Mouse (Mus musculus) forebrain, embryonic 11.5 days (tissue): ENCODE results near the gene Itga10. TPM values are rescaled to one million over a fixed set of nuclear protein-coding genes. Genes with fewer than 3 reads are reported as not detected.
"Not testable (repeated sequence)": the region's sequence is repeated elsewhere in the genome, so short reads cannot be mapped to it uniquely, and the experiment has no call there.

ENCODE experiments used
- ATAC-seq: fragments of 200-750 bp; cut with Nextera tagmentation; replicated peaks from 2 replicates; pipeline ENCODE4 v1.8.0; 2017; ENCODE audit warnings: moderate TSS enrichment; ENCODE audit not compliant: low FRiP score
- DNase-seq: peaks from one replicate; pipeline ENCODE4 v3.0.0-alpha.2; 2017; ENCODE audit warnings: low spot score
- H3K27ac ChIP-seq: fragments of 300-500 bp; sonication (generic); 2 replicates; pipeline ENCODE4 v1.5.1; 2014; ENCODE audit warnings: low read depth, low read length
- H3K27me3 ChIP-seq: fragments of 300-500 bp; sonication (generic); 2 replicates; pipeline ENCODE4 v1.6.1; 2014; ENCODE audit warnings: mild to moderate bottlenecking, low read length, mixed read lengths; ENCODE audit not compliant: control insufficient read depth, insufficient read depth
- H3K36me3 ChIP-seq: fragments of 300-500 bp; sonication (generic); 2 replicates; pipeline ENCODE4 v1.6.1; 2014; ENCODE audit warnings: mild to moderate bottlenecking, low read length, moderate library complexity, mixed read lengths; ENCODE audit not compliant: control insufficient read depth, insufficient read depth
- H3K4me1 ChIP-seq: fragments of 300-500 bp; sonication (generic); replicated peaks from 2 replicates; pipeline ENCODE4 v1.6.1; 2014; ENCODE audit warnings: low read length, mixed read lengths; ENCODE audit not compliant: control insufficient read depth, insufficient read depth
- H3K4me2 ChIP-seq: fragments of 300-500 bp; sonication (generic); 2 replicates; pipeline ENCODE4 v1.6.1; 2014; ENCODE audit warnings: low read depth, mild to moderate bottlenecking, low read length, moderate library complexity, mixed read lengths; ENCODE audit not compliant: severe bottlenecking
- H3K4me3 ChIP-seq: fragments of 300-500 bp; sonication (generic); 2 replicates; pipeline ENCODE4 v1.5.1; 2014; ENCODE audit warnings: low read depth, low read length
- H3K9ac ChIP-seq: fragments of 300-500 bp; sonication (generic); 2 replicates; pipeline ENCODE4 v1.6.1; 2014; ENCODE audit warnings: low read length
- H3K9me3 ChIP-seq: fragments of 300-500 bp; sonication (generic); 2 replicates; pipeline ENCODE4 v1.6.1; 2016; ENCODE audit warnings: low read length, mixed read lengths; ENCODE audit not compliant: control insufficient read depth
- WGBS: fragments of 180-500 bp; shearing (Covaris S2); extraction: QIAGEN DNeasy Blood & Tissue Kit; methylation state at CpG from one replicate; pipeline ENCODE4 v1.1.7; 2014; 5-methylcytosine and 5-hydroxymethylcytosine counted together
- polyA plus RNA-seq: library from polyadenylated mRNA; unstranded; fragments of >200 nt; fragmentation: Nextera tagmentation; extraction: Ambion mirVana; gene quantifications from 2 replicates; pipeline ENCODE4 v1.2.1, GENCODE M21; 2014

Gene Itga10
- polyA plus RNA-seq, 1 experiment from 2014 or later, result 0.87 TPM

DNA sequence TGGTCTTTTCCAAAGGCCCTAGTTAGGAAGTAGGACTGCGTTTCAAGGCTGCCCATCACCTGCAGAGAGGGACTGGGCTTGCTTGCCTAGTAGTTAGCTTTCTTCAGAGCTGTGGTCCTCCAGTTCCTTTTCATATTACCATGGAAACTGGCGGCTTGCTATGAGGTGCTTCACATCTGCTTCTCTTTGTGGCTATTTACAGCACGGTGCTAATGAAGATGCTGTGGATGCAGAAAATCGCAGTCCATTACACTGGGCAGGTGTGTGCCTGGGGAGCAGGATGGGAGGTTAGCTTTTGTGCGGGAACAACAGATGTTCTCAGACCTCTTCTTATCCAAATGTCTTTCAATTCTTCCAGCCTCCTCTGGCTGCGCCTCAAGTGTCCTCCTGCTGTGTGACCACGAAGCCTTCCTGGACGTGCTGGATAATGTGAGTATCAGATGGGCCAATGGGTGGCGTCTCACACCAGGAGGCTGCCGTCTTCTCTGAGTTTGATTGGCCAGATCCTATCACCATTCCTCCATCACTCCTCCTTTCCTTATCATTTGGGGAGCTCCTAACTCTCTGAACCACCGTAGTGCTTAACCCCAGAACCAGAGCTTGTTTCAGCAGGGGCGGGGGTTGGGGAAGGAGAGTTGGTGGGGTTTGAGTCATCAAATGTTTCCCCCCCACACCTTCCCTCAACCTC lies 35.0 kb downstream of the Itga10 start:
- Histone ChIP-seq H3K27ac (no peak overlapping the region), H3K4me1 (no peaks in the 10 kb centered on the region; the same call in 1 of the 2 replicates), H3K4me2 (no peak overlapping the region), H3K9ac (no peak overlapping the region), H3K36me3 (no peaks in the 10 kb centered on the region), H3K9me3 (no peaks in the 10 kb centered on the region), H3K27me3 (peaks cover 6% of the 10 kb centered on the region), H3K4me3 (no peak overlapping the region)
- WGBS, result 14% methylated on average over 12 of the region's 12 CpGs
- DNase-seq (no peak), ATAC-seq (no peak)

GRCm38 (mm10) chr3:96683496-96683895 lies 38.1 kb downstream of the Itga10 start:
- Histone ChIP-seq H3K9me3 (no peaks in the 10 kb centered on the region), H3K4me2 (no peak overlapping the region), H3K36me3 (no peaks in the 10 kb centered on the region), H3K4me3 (no peak overlapping the region), H3K9ac (no peak overlapping the region), H3K4me1 (no peaks in the 10 kb centered on the region; the same call in 1 of the 2 replicates), H3K27me3 (peaks cover 6% of the 10 kb centered on the region), H3K27ac (no peak overlapping the region)
- DNase-seq (no peak), ATAC-seq (no peak)
- WGBS, result 89% methylated on average over 3 of the region's 3 CpGs

DNA sequence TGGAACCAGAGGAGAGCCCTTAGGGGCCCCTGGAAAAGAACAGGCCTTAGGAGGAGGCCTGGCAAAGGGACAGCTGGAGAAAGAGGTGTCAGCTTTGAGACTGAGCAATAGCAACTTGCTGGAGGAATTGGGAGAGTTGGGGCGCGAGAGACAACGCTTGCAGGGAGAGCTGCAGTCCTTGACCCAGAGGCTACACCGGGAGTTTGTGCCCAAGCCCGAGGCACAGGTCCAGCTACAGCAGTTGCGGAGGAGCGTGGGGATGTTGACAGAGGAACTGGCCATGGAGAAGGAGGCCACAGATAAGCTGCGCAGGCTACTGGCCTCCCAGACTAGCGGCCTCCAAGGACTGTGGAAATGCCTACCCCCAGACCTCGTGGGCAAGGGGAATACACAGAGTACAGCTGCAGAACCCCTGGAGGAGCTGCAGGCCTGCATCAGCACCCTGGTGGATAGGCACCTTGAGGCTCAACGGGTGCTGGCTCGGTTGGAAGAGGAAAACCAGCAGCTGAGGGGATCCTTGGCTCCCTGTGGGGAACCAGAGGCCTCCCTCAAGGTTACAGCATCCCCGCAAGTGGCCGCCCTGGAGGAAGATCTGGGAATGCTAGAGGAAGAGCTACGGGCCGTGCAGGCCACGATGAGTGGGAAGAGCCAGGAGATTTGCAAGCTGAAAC lies 38.9 kb downstream of the Itga10 start:
- H3K36me3 ChIP-seq, result no peaks in the 10 kb centered on the region
- no peaks in the 10 kb centered on the region; the same call in 1 of the 2 replicates for H3K4me1 ChIP-seq
- ATAC-seq (no peak), DNase-seq (no peak)
- H3K4me3 ChIP-seq, result no peak overlapping the region
- H3K9ac ChIP-seq, result peak overlapping the region; percentile 24; the same call in 1 of the 2 replicates
- H3K27ac ChIP-seq, result no peak overlapping the region
- H3K4me2 ChIP-seq, result peak overlapping the region; percentile 16
- H3K9me3 ChIP-seq, result no peaks in the 10 kb centered on the region
- H3K27me3 ChIP-seq, result peaks cover 6% of the 10 kb centered on the region
- 58% methylated on average over 17 of the region's 17 CpGs for WGBS

DNA sequence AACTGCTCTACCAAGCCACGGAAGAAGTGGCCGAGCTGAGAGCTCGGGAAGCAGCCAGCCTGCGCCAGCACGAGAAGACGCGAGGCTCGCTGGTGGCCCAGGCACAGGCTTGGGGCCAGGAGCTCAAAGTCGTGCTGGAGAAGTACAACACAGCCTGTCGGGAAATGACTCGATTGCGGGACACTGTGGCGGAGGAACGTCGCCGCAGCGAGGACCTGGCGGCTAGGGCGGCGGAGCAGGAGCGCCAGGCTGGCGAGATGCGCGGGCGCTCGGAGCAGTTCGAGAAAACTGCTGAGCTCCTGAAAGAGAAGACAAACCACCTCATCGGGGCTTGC lies 39.4 kb downstream of the Itga10 start:
- Histone ChIP-seq H3K4me1 (no peaks in the 10 kb centered on the region; the same call in 1 of the 2 replicates), H3K4me3 (no peak overlapping the region), H3K4me2 (peak overlapping the region; percentile 16), H3K9ac (peak overlapping the region; percentile 24; the same call in 1 of the 2 replicates), H3K36me3 (no peaks in the 10 kb centered on the region), H3K9me3 (no peaks in the 10 kb centered on the region), H3K27me3 (peaks cover 6% of the 10 kb centered on the region), H3K27ac (no peak overlapping the region)
- 47% methylated on average over 28 of the region's 28 CpGs for WGBS
- no peak for DNase-seq
- no peak for ATAC-seq

- H3K9me3 ChIP-seq, H3K36me3 ChIP-seq, H3K4me2 ChIP-seq, DNase-seq, H3K4me1 ChIP-seq, H3K9ac ChIP-seq, H3K4me3 ChIP-seq, H3K27me3 ChIP-seq, ATAC-seq, H3K27ac ChIP-seq: not testable (repeated sequence)
- whole genome bisulfite sequencing, result 95% methylated on average over 5 of the region's 5 CpGs
These were observed 40.7 kb downstream of the Itga10 start for GRCm38 (mm10) chr3:96686057-96686456.

DNA sequence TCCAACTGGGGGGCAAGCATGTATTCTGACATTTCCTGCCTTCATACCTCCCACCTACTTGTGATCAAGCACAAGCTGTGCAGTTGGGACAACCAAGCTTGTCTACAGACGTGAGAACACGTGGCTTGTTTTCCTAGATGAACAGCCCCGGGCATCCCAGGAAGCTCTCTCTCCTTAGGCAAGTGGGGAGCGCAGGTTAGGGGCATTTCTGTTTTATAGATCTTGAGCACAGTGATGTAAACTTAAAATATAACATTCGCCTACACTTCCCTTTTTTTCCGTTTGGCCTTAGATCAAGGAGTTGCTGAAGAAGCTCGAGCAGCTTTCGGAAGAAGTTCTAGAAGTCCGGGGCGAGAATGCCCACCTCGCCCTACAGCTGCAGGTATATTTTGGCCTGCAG lies 43.5 kb downstream of the Itga10 start:
- 89% methylated on average over 11 of the region's 11 CpGs for WGBS
- ATAC-seq (no peak), DNase-seq (no peak)
- H3K9me3 ChIP-seq, result no peaks in the 10 kb centered on the region
- H3K4me1 ChIP-seq, result no peaks in the 10 kb centered on the region
- H3K27me3 ChIP-seq, result no peaks in the 10 kb centered on the region
- H3K4me3 ChIP-seq, result no peak overlapping the region
- no peak overlapping the region for H3K27ac ChIP-seq
- H3K9ac ChIP-seq, result no peak overlapping the region
- H3K4me2 ChIP-seq, result no peak overlapping the region
- no peaks in the 10 kb centered on the region for H3K36me3 ChIP-seq

DNA sequence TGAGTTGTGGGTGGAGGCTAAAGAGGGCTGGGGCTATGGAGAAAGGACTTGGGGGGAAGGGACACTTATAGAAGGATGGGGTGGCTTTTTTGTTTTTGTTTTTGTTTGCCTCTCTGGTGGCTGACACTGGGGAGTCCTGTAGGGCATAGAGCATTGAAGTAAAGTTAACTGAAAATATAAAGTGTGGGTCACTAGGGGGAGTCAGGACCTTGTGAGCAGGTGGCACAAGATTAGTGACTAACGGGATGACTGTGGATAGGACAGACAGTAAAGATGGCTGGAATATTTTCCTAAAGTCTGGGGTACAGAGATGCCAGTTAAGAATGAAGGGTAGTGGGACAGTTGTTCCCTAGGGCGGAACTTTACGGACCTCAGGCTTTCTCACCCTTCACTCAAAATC lies 44.9 kb downstream of the Itga10 start:
- Histone ChIP-seq H3K4me3 (no peak overlapping the region), H3K36me3 (no peaks in the 10 kb centered on the region), H3K4me2 (no peak overlapping the region), H3K4me1 (no peaks in the 10 kb centered on the region), H3K9ac (no peak overlapping the region), H3K27me3 (no peaks in the 10 kb centered on the region), H3K9me3 (no peaks in the 10 kb centered on the region), H3K27ac (no peak overlapping the region)
- DNase-seq, result no peak
- WGBS, result 44% methylated on average over 3 of the region's 3 CpGs
- no peak for ATAC-seq

- Histone ChIP-seq H3K9ac (no peak overlapping the region), H3K9me3 (no peaks in the 10 kb centered on the region), H3K4me1 (no peaks in the 10 kb centered on the region), H3K27ac (no peak overlapping the region), H3K4me3 (no peak overlapping the region), H3K27me3 (no peaks in the 10 kb centered on the region), H3K4me2 (no peak overlapping the region), H3K36me3 (no peaks in the 10 kb centered on the region)
- DNase-seq (peak; percentile 66), ATAC-seq (no peak)
- WGBS, result 9% methylated on average over 3 of the region's 3 CpGs
These were observed 47.1 kb downstream of the Itga10 start for GRCm38 (mm10) chr3:96692506-96692905.

DNA sequence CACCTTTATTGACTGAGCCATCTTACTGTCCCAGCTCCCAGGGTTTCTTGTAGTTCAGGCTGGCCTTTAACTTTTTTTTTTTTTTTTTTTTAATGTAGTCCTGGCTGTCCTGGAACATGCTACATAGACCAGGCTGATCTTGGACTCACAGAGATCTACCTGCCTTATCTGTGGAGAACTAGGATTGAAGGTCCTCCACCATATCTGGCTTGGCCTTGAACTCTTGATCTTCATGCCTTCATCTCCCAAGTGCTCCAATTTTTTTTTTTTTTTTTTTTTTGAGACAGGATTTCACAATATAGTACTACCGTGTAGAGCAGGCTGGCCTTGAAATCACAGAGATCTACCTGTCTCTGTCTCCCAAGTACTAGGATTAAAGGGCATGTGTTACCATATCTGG lies 48.2 kb downstream of the Itga10 start:
- Histone ChIP-seq H3K4me2 (no peak overlapping the region), H3K27me3 (no peaks in the 10 kb centered on the region), H3K27ac (no peak overlapping the region), H3K9ac (no peak overlapping the region), H3K4me3 (no peak overlapping the region), H3K4me1 (no peaks in the 10 kb centered on the region), H3K9me3 (no peaks in the 10 kb centered on the region), H3K36me3 (no peaks in the 10 kb centered on the region)
- no peak for ATAC-seq
- DNase-seq, result no peak
- 87% methylated on average over 1 of the region's 1 CpGs for WGBS
